Comparison of ENCODE assay signal across 1 mouse cellular context in genomic region chr11:115512407-115513183, GRCm38 (mm10).
TF ChIP-seq lines count a peak whose summit lies in the region.

No protein-coding gene starts in this region.

TF ChIP-seq in MEL, 35 proteins besides CTCF, POLR2A, EP300 and RAD21 (continued from another document):
- TF ChIP-seq SIN3A (IDR thresholded peaks at IDR 0.05; ENCODE audit: low read length) (peak; percentile 90), POLR2AphosphoS2 (IDR thresholded peaks at IDR 0.05; ENCODE audit: low read length) (no peak), ETS1 (IDR thresholded peaks at IDR 0.05; ENCODE audit: low read depth, low read length) (peak; percentile 71; the same call in 1 of the 2 replicates), NELFE (IDR thresholded peaks at IDR 0.05; ENCODE audit: low read depth, low read length) (no peak)
